Mouse (Mus musculus) erythroblast, embryonic 14.5 days (primary cell): ENCODE measurements around the gene Mavs.

Experiments
- GATA1 ChIP-seq: IDR thresholded peaks from 2 replicates; pipeline ENCODE4 v1.6.1; 2012; ENCODE audit warnings: low read length, inconsistent platforms, mixed read lengths
- TAL1 ChIP-seq: IDR thresholded peaks from 3 replicates; pipeline ENCODE4 v1.6.1; 2012; ENCODE audit warnings: low read length, inconsistent platforms, mixed read lengths

DNA sequence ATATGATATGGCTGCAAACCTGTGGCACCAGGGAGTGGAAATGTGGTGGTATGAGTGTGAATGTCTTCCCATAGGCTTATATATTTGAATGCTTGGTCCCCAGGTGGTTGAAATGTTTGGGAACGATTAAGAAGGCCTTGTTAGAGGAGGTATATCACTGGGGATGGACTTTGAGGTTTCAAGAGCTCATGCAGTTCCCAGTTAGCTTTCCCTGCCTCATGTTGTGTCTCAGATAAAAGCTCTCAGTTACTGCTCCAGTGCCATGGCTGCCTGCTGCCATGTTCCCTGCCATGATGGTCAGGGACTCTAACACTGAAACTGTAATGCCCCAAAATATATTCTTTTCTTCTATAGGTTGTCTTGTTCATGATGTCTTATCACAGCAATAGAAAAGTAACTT, 47.7 kb downstream of the Mavs start:
- TF ChIP-seq TAL1 (no peak), GATA1 (no peak)
